8 mouse cellular contexts compared by ENCODE assay signal in genomic region chr12:109595753-109596152, GRCm38 (mm10). TPM values are rescaled to one million over a fixed set of nuclear protein-coding genes. Genes with fewer than 3 reads are reported as not detected.
DNase-seq lines count a peak whose midpoint lies in the region; ATAC-seq lines count a peak whose summit lies in the region.
"Had no signal": no experiment of that assay in that cellular context is flagged by ENCODE, and none has a peak within 500 bp of the region (broad histone marks: within the 10 kb centered on the region; RNA-seq: fewer than 3 reads in every experiment).

No protein-coding gene starts in this region.

- H3K4me1 ChIP-seq in lung, embryonic 15.5 days = peaks cover 32% of the 10 kb centered on the region

- H3K9ac ChIP-seq in lung, embryonic 15.5 days = no peak overlapping the region

- no peaks in the 10 kb centered on the region for H3K27me3 ChIP-seq in lung, embryonic 15.5 days

- ATAC-seq in lung, embryonic 15.5 days (ENCODE audit: borderline replicate concordance, extremely low read depth, low FRiP score, low TSS enrichment) = peak; percentile 52; the same call in 1 of the 2 replicates

- intact Hi-C loops in heart, postnatal 25 days (cut with DNase I) = no loop called here

- peaks cover 32% of the 10 kb centered on the region for H3K36me3 ChIP-seq in lung, embryonic 15.5 days

- H3K9me3 ChIP-seq in lung, embryonic 15.5 days = no peaks in the 10 kb centered on the region

- H3K27ac ChIP-seq in lung, embryonic 15.5 days = peak overlapping the region; percentile 81
- H3K27ac ChIP-seq: macrophage had no signal

- 33% methylated on average over 6 of the region's 6 CpGs for WGBS in lung, embryonic 15.5 days

- H3K4me3 ChIP-seq in lung, embryonic 15.5 days = no peak overlapping the region

- 0 out of 2 replicates have a peak overlapping the region, but pooled peaks have one; percentile 4 for H3K4me2 ChIP-seq in lung, embryonic 15.5 days

- peak; percentile 91 for DNase-seq in 3T3-L1 (ENCODE audit: low read depth, low spot score)
- DNase-seq in adrenal gland, adult 8-10 months = peak; percentile 51
- peak; percentile 11 for DNase-seq in fat pad, adult 2 months (ENCODE audit: extremely low read depth, low read depth, low spot score)
- peak; percentile 9 for DNase-seq in heart, postnatal 25 days (ENCODE audit: low spot score)
- no peak for DNase-seq in B cell, adult 2 months
- no peak for DNase-seq in left cerebral cortex, adult 8-10 months (ENCODE audit: low spot score in 2 of 2)

RNA-seq across cellular contexts. Expression of gene Rtl1, which starts 4.4 kb away (rescaled TPM):
- 1 to 10 TPM; 3.1 to 5.6 (median 4.7) TPM for total RNA-seq in adrenal gland, adult 8-10 months (2022)
- under 1 TPM; 0.14 to 0.16 TPM for total RNA-seq in heart, postnatal 25 days (2021)
- polyA plus RNA-seq in lung, embryonic 15.5 days (2015; fragmentation: Nextera tagmentation; extraction: Ambion mirVana) = 1.2 and 1.3 TPM in 2 replicates
- total RNA-seq in left cerebral cortex, adult 8-10 months (2022) = under 1 TPM; 0.23 to 0.63 (median 0.39) TPM
- polyA plus RNA-seq: macrophage had no signal

Comparison
In these comparisons a context has a peak if more than half of its experiments do, and no peak if none do; other contexts are left out.
1. DNase-seq: peak in 3T3-L1 (single experiment), adrenal gland, adult 8-10 months (single experiment), fat pad, adult 2 months (single experiment) and heart, postnatal 25 days (single experiment); none in B cell, adult 2 months (0 of 2) and left cerebral cortex, adult 8-10 months (0 of 2).